Mouse (Mus musculus) ES-E14 (cell line): ENCODE measurements around the gene Exosc6. TPM values are rescaled to one million over a fixed set of nuclear protein-coding genes. Genes with fewer than 3 reads are reported as not detected.

Source experiments
- DNase-seq: peaks from one replicate; pipeline ENCODE4 v3.0.0-alpha.2; 2013; ENCODE audit warnings: low read depth, low spot score
- H3K27ac ChIP-seq: 2 replicates; pipeline ENCODE4 v1.5.1; 2012; ENCODE audit warnings: low read depth, mild to moderate bottlenecking, low read length, moderate library complexity, mixed read lengths; ENCODE audit not compliant: poor library complexity, insufficient read depth, severe bottlenecking
- H3K36me3 ChIP-seq: 2 replicates; pipeline ENCODE4 v1.6.1; 2012; ENCODE audit warnings: mild to moderate bottlenecking, low read length, moderate library complexity, mixed read lengths; ENCODE audit not compliant: control insufficient read depth, poor library complexity, insufficient read depth, severe bottlenecking
- H3K4me1 ChIP-seq, 2 experiments: fragments of 150-350 bp in 1 of 2; sonication (generic) in 1 of 2; 2 replicates each; pipeline ENCODE4 v1.6.1; 2012; ENCODE audit warnings: low read length in 2 of 2, mild to moderate bottlenecking in 1 of 2, mixed read lengths in 1 of 2; ENCODE audit not compliant: control insufficient read depth in 2 of 2, insufficient read depth in 2 of 2, poor library complexity in 1 of 2
- H3K4me3 ChIP-seq, 2 experiments: fragments of 150-350 bp in 1 of 2; sonication (generic) in 1 of 2; 2 replicates each; pipeline ENCODE4 v1.5.1; 2012; ENCODE audit warnings: low read length in 2 of 2, low read depth in 1 of 2, mild to moderate bottlenecking in 1 of 2, mixed read lengths in 1 of 2; ENCODE audit not compliant: insufficient read depth in 1 of 2, poor library complexity in 1 of 2, severe bottlenecking in 1 of 2
- H3K9ac ChIP-seq: 2 replicates; pipeline ENCODE4 v1.6.1; 2012; ENCODE audit warnings: low read depth, mild to moderate bottlenecking, low read length, mixed read lengths; ENCODE audit not compliant: poor library complexity, insufficient read depth, severe bottlenecking
- H3K9me3 ChIP-seq: fragments of 150-350 bp; sonication (generic); 2 replicates; pipeline ENCODE4 v1.6.1; 2012; ENCODE audit warnings: low read depth, mild to moderate bottlenecking, low read length; ENCODE audit not compliant: control insufficient read depth, insufficient read depth
- CHD2 ChIP-seq: IDR thresholded peaks from 2 replicates; pipeline ENCODE4 v1.6.1; 2014; ENCODE audit warnings: mild to moderate bottlenecking, low read depth, low read length, inconsistent platforms
- HCFC1 ChIP-seq: IDR thresholded peaks from 2 replicates; pipeline ENCODE4 v1.6.1; 2012; ENCODE audit warnings: low read length, inconsistent platforms, borderline replicate concordance; ENCODE audit not compliant: insufficient read depth
- MAFK ChIP-seq: IDR thresholded peaks from 2 replicates; pipeline ENCODE4 v1.6.1; 2014; ENCODE audit warnings: mild to moderate bottlenecking, low read depth, low read length, inconsistent platforms; ENCODE audit not compliant: insufficient read depth
- ZC3H11A ChIP-seq: IDR thresholded peaks from 2 replicates; pipeline ENCODE4 v1.6.1; 2012; ENCODE audit warnings: low read depth, mild to moderate bottlenecking, inconsistent platforms, low read length, borderline replicate concordance
- ZNF384 ChIP-seq: IDR thresholded peaks from 2 replicates; pipeline ENCODE4 v1.6.1; 2012; ENCODE audit warnings: low read depth, low read length, inconsistent platforms
- in situ Hi-C, 2 experiments: fragments of 600-800 bp; cut with MboI; formaldehyde crosslinking; loops; one replicate each; pipeline ENCODE4 v1.15.1; 2025; ENCODE audit warnings: low sequenced_read_pairs in 2 of 2, inconsistent platforms in 1 of 2; ENCODE audit not compliant: unreplicated experiment in 2 of 2
- total RNA-seq: library from RNA; depleted of rRNA; stranded (reverse); fragments of 300-350 nt; gene quantifications from 2 replicates; pipeline ENCODE4 v1.2.3, GENCODE M21; 2012

The Exosc6 gene
- total RNA-seq, 1 experiment: 2.6 TPM

DNA sequence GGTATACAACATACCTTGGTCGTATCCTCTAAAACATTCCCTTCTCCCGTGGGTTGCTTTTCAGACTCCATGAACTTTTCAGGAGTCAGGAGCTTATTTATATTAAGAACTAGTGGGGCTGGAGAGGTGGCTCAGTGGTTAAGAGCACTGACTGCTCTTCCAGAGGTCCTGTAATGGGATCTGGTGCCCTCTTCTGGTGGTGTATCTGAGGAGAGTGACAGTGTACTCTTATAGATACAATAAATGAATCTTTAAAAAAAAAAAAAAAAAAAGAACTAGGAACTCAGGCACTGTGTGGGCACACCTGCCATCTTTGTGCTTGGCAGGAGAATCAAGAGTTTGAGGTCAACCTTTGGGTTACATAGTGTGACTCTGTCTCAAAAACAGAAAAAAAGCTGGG lies 7.4 kb upstream of the Exosc6 start:
- in situ Hi-C loops: loop anchor here (10.0 kb wide), 1 partner anchor 204 kb away; the partner anchor contains the start of genes Cog4 (in 2 of the 2) and Sf3b3 (in 2 of the 2)

DNA sequence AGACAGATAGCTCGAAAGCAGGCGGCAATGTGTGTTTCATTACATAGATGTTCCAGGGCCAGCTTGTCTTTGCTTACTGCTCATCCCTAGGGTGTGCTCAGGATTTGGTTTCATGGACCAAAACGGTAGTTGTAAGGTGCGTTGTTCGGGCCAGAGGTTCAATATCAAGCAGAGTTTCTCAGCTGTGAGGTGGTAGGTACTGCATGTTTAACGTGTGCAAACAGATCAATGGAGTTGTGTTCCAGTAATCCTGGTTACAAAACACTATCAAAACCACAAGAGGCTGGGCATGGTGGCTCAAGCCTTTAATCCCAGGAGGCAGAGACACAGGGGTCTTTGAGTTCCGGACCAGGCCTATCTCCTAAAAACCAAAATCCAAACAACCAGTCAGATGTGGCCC lies 7.0 kb upstream of the Exosc6 start:
- Histone ChIP-seq H3K4me3 (no peak overlapping the region), H3K4me1 (no peaks in the 10 kb centered on the region), H3K36me3 (peaks cover 76% of the 10 kb centered on the region), H3K9ac (no peak overlapping the region), H3K27ac (no peak overlapping the region), H3K9me3 (no peaks in the 10 kb centered on the region)
- TF ChIP-seq CHD2 (no peak), ZNF384 (no peak), ZC3H11A (no peak), HCFC1 (no peak), MAFK (no peak)
- DNase-seq: no peak
- in situ Hi-C loops: loop anchor here (10.0 kb wide), 1 partner anchor 204 kb away; the partner anchor contains the start of genes Cog4 (in 2 of the 2) and Sf3b3 (in 2 of the 2)

More for the DNA sequence above, 7.4 kb upstream of the Exosc6 start:
- no peak overlapping the region for H3K4me3 ChIP-seq
- H3K36me3 ChIP-seq: peaks cover 73% of the 10 kb centered on the region
- DNase-seq: no peak
- no peak overlapping the region for H3K9ac ChIP-seq
- no peaks in the 10 kb centered on the region for H3K9me3 ChIP-seq
- no peaks in the 10 kb centered on the region for H3K4me1 ChIP-seq
- H3K27ac ChIP-seq: no peak overlapping the region
- TF ChIP-seq ZNF384 (peak; percentile 41; the same call in 1 of the 2 replicates), MAFK (no peak)

DNA sequence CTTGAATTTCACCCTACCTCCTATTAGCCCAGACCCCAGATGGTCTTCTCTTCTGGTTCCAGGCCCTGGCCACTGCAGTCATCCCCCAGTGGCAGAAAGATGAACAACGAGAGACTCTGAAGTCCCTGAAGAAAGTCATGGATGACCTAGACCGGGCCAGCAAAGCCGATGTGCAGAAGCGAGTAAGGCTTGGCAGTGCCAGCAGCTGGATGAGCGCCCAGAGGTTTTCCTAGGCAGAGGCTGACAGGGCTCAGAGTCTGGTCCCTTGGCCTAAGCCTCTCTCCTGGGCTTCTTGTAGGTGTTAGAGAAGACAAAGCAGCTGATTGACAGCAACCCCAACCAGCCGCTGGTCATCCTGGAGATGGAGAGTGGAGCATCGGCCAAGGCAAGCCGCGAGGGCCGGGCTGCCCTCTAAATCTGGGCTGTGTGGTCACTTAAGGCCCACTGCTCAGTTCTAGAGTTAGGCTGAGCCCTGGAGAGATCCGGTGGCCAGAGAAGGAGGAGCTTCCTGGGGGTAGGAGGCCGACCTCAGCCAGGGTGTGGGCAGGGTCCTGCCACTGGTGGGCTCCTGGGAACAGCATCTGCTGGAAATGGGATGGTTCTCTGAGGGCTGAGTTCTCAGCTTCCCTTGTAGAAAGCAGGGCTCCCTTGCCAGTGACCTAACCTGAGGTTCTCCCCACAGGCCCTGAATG lies 2.2 kb upstream of the Exosc6 start:
- no peak for TF ChIP-seq ZNF384
- TF ChIP-seq MAFK: no peak
- TF ChIP-seq ZC3H11A: no peak
- no peak for TF ChIP-seq CHD2
- TF ChIP-seq HCFC1: no peak
- Histone ChIP-seq H3K9me3 (no peaks in the 10 kb centered on the region), H3K27ac (no peak overlapping the region), H3K4me1 (peaks cover 0 to 5% of the 10 kb centered on the region in 2 experiments; a peak in 1 of 4 replicates), H3K4me3 (no peak overlapping the region), H3K9ac (no peak overlapping the region), H3K36me3 (peaks cover 68% of the 10 kb centered on the region)
- no peak for DNase-seq
- in situ Hi-C loops: no loop called here

DNA sequence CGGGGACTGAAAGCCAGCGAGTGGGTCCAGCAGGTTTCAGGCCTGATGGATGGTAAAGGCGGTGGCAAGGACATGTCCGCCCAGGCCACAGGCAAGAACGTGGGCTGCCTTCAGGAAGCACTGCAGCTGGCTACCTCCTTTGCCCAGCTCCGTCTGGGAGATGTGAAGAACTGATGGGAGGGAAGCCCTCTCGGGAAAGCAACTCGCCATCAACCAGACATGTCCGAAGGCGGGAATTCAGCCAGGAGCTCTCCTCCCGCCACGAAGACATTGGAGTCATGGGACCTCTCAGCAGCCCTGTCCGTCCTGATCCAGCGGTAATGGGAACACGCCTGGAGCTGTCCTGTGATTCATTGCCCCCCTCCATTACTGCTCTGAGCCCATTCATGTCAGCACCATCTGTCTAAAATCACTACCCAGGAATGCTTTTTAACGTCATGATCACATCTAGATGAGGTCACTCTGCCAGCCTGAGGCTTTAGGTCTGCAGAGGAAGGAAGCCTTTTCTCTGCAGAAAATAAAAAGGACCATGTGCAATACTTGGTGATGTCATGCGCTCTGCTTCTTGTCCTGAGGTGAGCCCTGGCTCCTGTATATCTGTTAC lies 1.0 kb upstream of the Exosc6 start:
- H3K36me3 ChIP-seq: peaks cover 56% of the 10 kb centered on the region
- no peak for DNase-seq
- H3K4me3 ChIP-seq: no peak overlapping the region
- TF ChIP-seq ZC3H11A (no peak), MAFK (no peak), CHD2 (no peak), ZNF384 (no peak), HCFC1 (no peak)
- peaks cover 0 to 7% of the 10 kb centered on the region in 2 experiments; a peak in 1 of 4 replicates for H3K4me1 ChIP-seq
- no peak overlapping the region for H3K9ac ChIP-seq
- in situ Hi-C loops: no loop called here
- peak overlapping the region; percentile 35; the same call in 1 of the 2 replicates for H3K27ac ChIP-seq
- no peaks in the 10 kb centered on the region for H3K9me3 ChIP-seq
